Mouse (Mus musculus) thymus, adult 2 months (tissue): Measurements from ENCODE around the gene Pnpo. TPM values are rescaled to one million over a fixed set of nuclear protein-coding genes. Genes with fewer than 3 reads are reported as not detected.

Source experiments
- DNase-seq: peaks from one replicate; pipeline ENCODE4 v3.0.0; 2021
- H3K27ac ChIP-seq: fragments of 200-500 bp; 2 replicates; pipeline ENCODE4 v1.5.1; 2012; ENCODE audit warnings: low read length, control low read depth; ENCODE audit not compliant: control insufficient read depth, insufficient read depth
- H3K27me3 ChIP-seq: fragments of 200-500 bp; 2 replicates; pipeline ENCODE4 v1.6.1; 2012; ENCODE audit warnings: mild to moderate bottlenecking, low read length, moderate library complexity, mixed read lengths; ENCODE audit not compliant: control insufficient read depth, insufficient read depth
- H3K36me3 ChIP-seq: fragments of 200-500 bp; 2 replicates; pipeline ENCODE4 v1.6.1; 2012; ENCODE audit warnings: mild to moderate bottlenecking, low read length, moderate library complexity; ENCODE audit not compliant: control insufficient read depth, insufficient read depth
- H3K4me1 ChIP-seq: fragments of 200-500 bp; replicated peaks from 2 replicates; pipeline ENCODE4 v1.6.1; 2012; ENCODE audit warnings: low read length; ENCODE audit not compliant: control insufficient read depth, insufficient read depth
- H3K4me3 ChIP-seq: fragments of 200-500 bp; 2 replicates; pipeline ENCODE4 v1.5.1; 2012; ENCODE audit warnings: mild to moderate bottlenecking, low read length, control low read depth, moderate library complexity; ENCODE audit not compliant: control insufficient read depth, insufficient read depth
- CTCF ChIP-seq: fragments of 200-500 bp; IDR thresholded peaks from 2 replicates; pipeline ENCODE4 v1.5.1; 2012; ENCODE audit warnings: mild to moderate bottlenecking, control low read depth, low read length, moderate library complexity, borderline replicate concordance; ENCODE audit not compliant: control insufficient read depth, poor library complexity, insufficient read depth; ENCODE audit errors: extremely low read depth
- POLR2A ChIP-seq: fragments of 200-500 bp; IDR thresholded peaks from 2 replicates; pipeline ENCODE4 v1.6.1; 2012; ENCODE audit warnings: mild to moderate bottlenecking, low read length, control low read depth, moderate library complexity; ENCODE audit not compliant: control insufficient read depth, poor library complexity, insufficient read depth; ENCODE audit errors: extremely low read depth
- WGBS: fragments of 180-500 bp; shearing (Covaris S2); methylation state at CpG from one replicate; pipeline ENCODE4 v1.1.7; 2018; 5-methylcytosine and 5-hydroxymethylcytosine counted together
- polyA plus RNA-seq: library from polyadenylated mRNA; depleted of rRNA; stranded (reverse); fragments of >200 nt; gene quantifications from 2 replicates; pipeline ENCODE4 v1.2.3, GENCODE M21; 2012; rRNA removed

Pnpo gene
- polyA plus RNA-seq, 1 experiment: 25.7 TPM

GRCm38 (mm10) chr11:96901332-96901731, 42.5 kb downstream of the Pnpo start:
- Histone ChIP-seq H3K27me3 (no peaks in the 10 kb centered on the region), H3K4me3 (no peak overlapping the region), H3K4me1 (no peaks in the 10 kb centered on the region), H3K27ac (no peak overlapping the region), H3K36me3 (no peaks in the 10 kb centered on the region)
- DNase-seq: no peak
- WGBS: 92% methylated on average over 9 of the region's 9 CpGs
- TF ChIP-seq CTCF: no peak
- TF ChIP-seq POLR2A: no peak

GRCm38 (mm10) chr11:96899449-96900306, 44.1 kb downstream of the Pnpo start:
- no peak overlapping the region for H3K4me3 ChIP-seq
- no peak for DNase-seq
- TF ChIP-seq POLR2A: no peak
- TF ChIP-seq CTCF: no peak
- no peaks in the 10 kb centered on the region for H3K4me1 ChIP-seq
- H3K27ac ChIP-seq: no peak overlapping the region
- 87% methylated on average over 13 of the region's 13 CpGs for WGBS
- no peaks in the 10 kb centered on the region for H3K27me3 ChIP-seq
- no peaks in the 10 kb centered on the region for H3K36me3 ChIP-seq

- H3K27ac ChIP-seq: no peak overlapping the region
- no peak overlapping the region for H3K4me3 ChIP-seq
Measured at GRCm38 (mm10) chr11:96895886-96896285, 47.9 kb downstream of the Pnpo start.

GRCm38 (mm10) chr11:96893203-96893842, 50.5 kb downstream of the Pnpo start:
- Histone ChIP-seq H3K27ac (no peak overlapping the region), H3K36me3 (no peaks in the 10 kb centered on the region)
- 90% methylated on average over 11 of the region's 11 CpGs for WGBS

More at GRCm38 (mm10) chr11:96895886-96896285, 47.9 kb downstream of the Pnpo start:
- no peak for DNase-seq
- 61% methylated on average over 4 of the region's 4 CpGs for WGBS
- TF ChIP-seq CTCF (no peak), POLR2A (no peak)
- Histone ChIP-seq H3K27me3 (no peaks in the 10 kb centered on the region), H3K4me1 (no peaks in the 10 kb centered on the region; the same call in 1 of the 2 replicates), H3K36me3 (no peaks in the 10 kb centered on the region)

GRCm38 (mm10) chr11:96891784-96892527, 51.8 kb downstream of the Pnpo start:
- Histone ChIP-seq H3K4me3 (no peak overlapping the region), H3K4me1 (peaks cover 3% of the 10 kb centered on the region), H3K27me3 (no peaks in the 10 kb centered on the region), H3K36me3 (no peaks in the 10 kb centered on the region), H3K27ac (no peak overlapping the region)
- no peak for DNase-seq
- 91% methylated on average over 14 of the region's 14 CpGs for WGBS
- TF ChIP-seq POLR2A: no peak
- TF ChIP-seq CTCF: no peak

More at GRCm38 (mm10) chr11:96893203-96893842, 50.5 kb downstream of the Pnpo start:
- Histone ChIP-seq H3K4me3 (no peak overlapping the region), H3K4me1 (no peaks in the 10 kb centered on the region; the same call in 1 of the 2 replicates), H3K27me3 (no peaks in the 10 kb centered on the region)
- TF ChIP-seq CTCF (no peak), POLR2A (no peak)
- no peak for DNase-seq

Other genes starting within 250 kb of the Pnpo start
- 25.0 and 26.2 TPM in 2 replicates for gene Snx11, start 166.4 kb downstream of the Pnpo start, polyA plus RNA-seq
- 52.3 and 61.2 TPM in 2 replicates for gene Cbx1, start 154.9 kb downstream of the Pnpo start, polyA plus RNA-seq
- gene Nfe2l1, start 114.0 kb downstream of the Pnpo start, polyA plus RNA-seq: 136 and 170 TPM in 2 replicates
- 24.5 and 25.3 TPM in 2 replicates for gene Copz2, start 94.1 kb downstream of the Pnpo start, polyA plus RNA-seq
- gene Cdk5rap3, start 27.5 kb downstream of the Pnpo start, polyA plus RNA-seq: 94.2 and 95.5 TPM in 2 replicates
- gene Prr15l, start 15.9 kb downstream of the Pnpo start, polyA plus RNA-seq: 0.98 and 1.3 TPM in 2 replicates
- 46.6 and 63.0 TPM in 2 replicates for gene Sp2, start 39.0 kb upstream of the Pnpo start, polyA plus RNA-seq
- 5.6 TPM in 2 replicates for gene Sp6, start 69.4 kb upstream of the Pnpo start, polyA plus RNA-seq
- 18.6 and 20.5 TPM in 2 replicates for gene Scrn2, start 86.0 kb upstream of the Pnpo start, polyA plus RNA-seq
- gene Lrrc46, start 97.4 kb upstream of the Pnpo start, polyA plus RNA-seq: 0.46 and 0.58 TPM in 2 replicates
- 90.1 and 95.4 TPM in 2 replicates for gene Mrpl10, start 97.6 kb upstream of the Pnpo start, polyA plus RNA-seq
- 36.7 and 37.7 TPM in 2 replicates for gene Osbpl7, start 106.6 kb upstream of the Pnpo start, polyA plus RNA-seq
- 4.0 TPM in 2 replicates for gene Tbx21, start 171.3 kb upstream of the Pnpo start, polyA plus RNA-seq
- 7.3 and 8.8 TPM in 2 replicates for gene Tbkbp1, start 207.5 kb upstream of the Pnpo start, polyA plus RNA-seq
- 60.8 and 64.1 TPM in 2 replicates for gene Kpnb1, start 243.9 kb upstream of the Pnpo start, polyA plus RNA-seq